Mouse (Mus musculus) forebrain, embryonic 16.5 days (tissue): Measurements from ENCODE around the gene Smim20. TPM values are rescaled to one million over a fixed set of nuclear protein-coding genes. Genes with fewer than 3 reads are reported as not detected.

Source experiments
- ATAC-seq: fragments of 200-750 bp; cut with Nextera tagmentation; 2 replicates; pipeline ENCODE4 v1.8.0; 2017; ENCODE audit warnings: mild to moderate bottlenecking, moderate library complexity
- H3K27ac ChIP-seq: fragments of 300-500 bp; sonication (generic); 2 replicates; pipeline ENCODE4 v1.5.1; 2014; ENCODE audit warnings: low read length, control low read depth
- H3K27me3 ChIP-seq: fragments of 300-500 bp; sonication (generic); replicated peaks from 2 replicates; pipeline ENCODE4 v1.6.1; 2014; ENCODE audit warnings: low read length; ENCODE audit not compliant: control insufficient read depth, insufficient read depth
- H3K36me3 ChIP-seq: fragments of 300-500 bp; sonication (generic); 2 replicates; pipeline ENCODE4 v1.6.1; 2014; ENCODE audit not compliant: control insufficient read depth, insufficient read depth
- H3K4me1 ChIP-seq: fragments of 300-500 bp; sonication (generic); replicated peaks from 2 replicates; pipeline ENCODE4 v1.6.1; 2014; ENCODE audit warnings: low read length; ENCODE audit not compliant: control insufficient read depth, insufficient read depth
- H3K4me2 ChIP-seq: fragments of 300-500 bp; sonication (generic); 2 replicates; pipeline ENCODE4 v1.6.1; 2014; ENCODE audit warnings: mild to moderate bottlenecking, low read length, control low read depth
- H3K4me3 ChIP-seq: fragments of 300-500 bp; sonication (generic); replicated peaks from 2 replicates; pipeline ENCODE4 v1.5.1; 2014; ENCODE audit warnings: mild to moderate bottlenecking, low read length, control low read depth
- H3K9ac ChIP-seq: fragments of 300-500 bp; sonication (generic); replicated peaks from 2 replicates; pipeline ENCODE4 v1.6.1; 2014; ENCODE audit warnings: low read depth, low read length, control low read depth
- H3K9me3 ChIP-seq: fragments of 300-500 bp; sonication (generic); 2 replicates; pipeline ENCODE4 v1.6.1; 2016; ENCODE audit warnings: low read length; ENCODE audit not compliant: control insufficient read depth
- WGBS: fragments of 180-500 bp; shearing (Covaris S2); extraction: QIAGEN DNeasy Blood & Tissue Kit; methylation state at CpG from one replicate; pipeline ENCODE4 v1.1.7; 2014; 5-methylcytosine and 5-hydroxymethylcytosine counted together
- polyA plus RNA-seq: library from polyadenylated mRNA; unstranded; fragments of >200 nt; fragmentation: Nextera tagmentation; extraction: Ambion mirVana; gene quantifications from 2 replicates; pipeline ENCODE4 v1.2.1, GENCODE M21; 2015

Smim20 gene
- polyA plus RNA-seq, 1 experiment from 2014 or later = 75.6 TPM

DNA sequence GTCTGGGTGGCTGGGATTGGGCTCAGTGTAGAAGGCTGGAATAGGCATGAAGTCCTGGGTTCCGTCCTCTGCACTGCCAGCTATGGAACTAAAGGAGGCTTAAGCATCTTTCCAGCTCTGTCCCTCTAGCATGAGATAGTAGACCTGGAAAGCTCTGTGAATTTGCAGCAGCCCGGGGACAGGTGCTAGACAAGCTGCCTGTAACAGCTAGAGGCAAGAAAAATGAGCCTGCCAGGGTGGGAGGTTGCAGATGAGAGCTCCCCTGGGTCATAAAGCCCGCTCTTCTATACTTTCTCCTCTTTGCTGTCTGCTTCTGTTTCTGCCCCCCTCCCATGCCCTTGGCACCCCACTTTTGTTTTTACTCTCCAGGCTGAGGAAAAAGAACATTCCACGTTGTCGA is 7.0 kb upstream of the Smim20 start:
- 53% methylated on average over 5 of the region's 5 CpGs for WGBS
- Histone ChIP-seq H3K4me3 (no peak overlapping the region), H3K9ac (no peak overlapping the region), H3K36me3 (no peaks in the 10 kb centered on the region), H3K27me3 (no peaks in the 10 kb centered on the region), H3K9me3 (0 out of 2 replicates have a peak, but pooled peaks cover 3% of the 10 kb centered on the region), H3K4me1 (peaks cover 27% of the 10 kb centered on the region), H3K27ac (0 out of 2 replicates have a peak overlapping the region, but pooled peaks have one; percentile 52), H3K4me2 (no peak overlapping the region)
- ATAC-seq = peak; percentile 45

DNA sequence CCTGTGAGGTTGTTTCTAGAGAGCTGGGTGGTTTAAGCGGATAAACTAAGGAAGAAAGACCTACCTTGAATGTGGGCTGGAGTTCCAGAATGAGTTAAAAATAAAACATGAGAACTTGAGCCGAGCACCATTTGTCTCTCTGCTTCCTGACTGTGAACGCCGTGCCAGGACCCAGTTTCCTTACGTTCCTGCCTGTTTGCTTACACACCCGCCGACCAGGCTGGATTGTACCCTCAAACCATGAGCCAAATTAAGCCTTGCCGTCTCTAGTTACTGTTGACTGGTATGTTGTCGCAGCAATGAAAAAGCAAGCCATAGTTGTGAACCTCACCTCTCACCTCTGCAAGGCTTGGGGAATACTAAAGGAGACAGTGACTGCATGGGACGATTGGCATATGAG is 4.9 kb upstream of the Smim20 start:
- whole genome bisulfite sequencing = 81% methylated on average over 10 of the region's 10 CpGs
- H3K4me1 ChIP-seq = peaks cover 24% of the 10 kb centered on the region
- 0 out of 2 replicates have a peak, but pooled peaks cover 3% of the 10 kb centered on the region for H3K9me3 ChIP-seq
- H3K9ac ChIP-seq = no peak overlapping the region
- H3K4me3 ChIP-seq = no peak overlapping the region
- no peaks in the 10 kb centered on the region for H3K27me3 ChIP-seq
- no peak for ATAC-seq
- no peak overlapping the region for H3K27ac ChIP-seq
- no peaks in the 10 kb centered on the region for H3K36me3 ChIP-seq
- H3K4me2 ChIP-seq = no peak overlapping the region

DNA sequence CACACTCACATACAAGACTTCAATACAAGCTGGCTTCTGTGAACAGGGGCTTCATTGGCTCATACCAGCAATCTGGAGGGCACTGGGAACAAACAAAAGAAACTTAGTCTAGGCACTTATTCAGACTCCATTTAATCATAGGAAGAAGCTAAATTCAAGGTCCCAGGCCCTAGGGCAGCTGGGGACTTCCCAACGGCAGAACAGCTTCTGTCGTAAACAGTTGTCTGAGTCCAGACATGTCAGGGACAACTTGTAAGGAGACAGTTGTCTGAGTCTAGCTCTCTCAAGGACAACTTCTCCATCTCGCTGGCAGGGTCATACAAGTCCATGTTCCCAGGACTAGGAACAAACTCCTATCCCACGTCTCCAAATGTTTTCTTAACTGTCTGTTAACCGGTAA is 2.8 kb upstream of the Smim20 start:
- Histone ChIP-seq H3K9ac (no peak overlapping the region), H3K27ac (no peak overlapping the region), H3K27me3 (no peaks in the 10 kb centered on the region), H3K9me3 (0 out of 2 replicates have a peak, but pooled peaks cover 3% of the 10 kb centered on the region), H3K36me3 (no peaks in the 10 kb centered on the region), H3K4me2 (no peak overlapping the region), H3K4me3 (no peak overlapping the region), H3K4me1 (peaks cover 15% of the 10 kb centered on the region)
- ATAC-seq = no peak
- WGBS = 90% methylated on average over 5 of the region's 5 CpGs

DNA sequence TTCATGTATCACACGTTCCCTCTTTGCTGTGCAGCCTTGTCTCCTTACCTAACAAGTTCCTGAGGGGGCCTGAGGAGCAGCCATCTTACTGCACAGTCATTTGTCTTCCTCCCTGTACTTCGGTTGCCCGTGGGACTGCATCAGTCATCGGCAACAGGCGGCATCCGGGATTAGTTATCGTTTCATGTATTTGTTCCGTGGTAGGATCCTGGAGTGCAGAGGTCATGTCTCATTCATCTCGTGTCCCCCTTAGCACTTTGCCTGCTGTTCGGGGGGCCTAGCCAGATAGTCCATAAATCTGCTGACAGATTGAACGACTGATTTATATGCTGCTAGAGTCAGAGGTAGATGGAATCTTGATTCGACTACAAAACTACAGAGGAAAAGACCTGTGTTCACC is 1.1 kb upstream of the Smim20 start:
- Histone ChIP-seq H3K4me2 (no peak overlapping the region), H3K36me3 (no peaks in the 10 kb centered on the region), H3K9me3 (0 out of 2 replicates have a peak, but pooled peaks cover 3% of the 10 kb centered on the region), H3K27ac (no peak overlapping the region), H3K9ac (no peak overlapping the region), H3K4me1 (peaks cover 9% of the 10 kb centered on the region; the same call in 1 of the 2 replicates), H3K27me3 (no peaks in the 10 kb centered on the region), H3K4me3 (no peak overlapping the region)
- ATAC-seq = no peak
- 92% methylated on average over 12 of the region's 12 CpGs for WGBS

DNA sequence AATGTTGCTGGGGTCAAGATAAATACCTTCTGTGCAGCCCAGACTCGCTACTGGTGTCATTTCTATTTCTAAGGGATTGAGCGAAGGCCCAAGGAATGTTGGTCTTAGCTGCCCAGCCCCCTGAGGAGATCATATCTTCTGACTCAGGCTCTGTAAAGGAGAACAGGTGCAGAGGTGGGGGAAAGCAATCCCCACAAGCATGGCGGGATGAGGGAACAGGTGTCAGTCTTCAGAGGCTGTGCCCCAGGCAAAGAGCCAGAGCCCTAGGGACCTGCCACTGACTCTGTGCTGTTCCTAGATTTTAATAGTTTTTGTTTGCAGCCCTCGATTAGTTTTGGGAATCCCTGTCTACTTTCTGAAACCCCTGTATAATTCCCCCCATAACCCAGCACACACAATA is 702 bp upstream of the Smim20 start:
- H3K9ac ChIP-seq = no peak overlapping the region
- no peak overlapping the region for H3K4me3 ChIP-seq
- no peaks in the 10 kb centered on the region for H3K36me3 ChIP-seq
- WGBS = 89% methylated on average over 4 of the region's 4 CpGs
- no peak overlapping the region for H3K27ac ChIP-seq
- no peak for ATAC-seq
- H3K4me2 ChIP-seq = no peak overlapping the region
- H3K27me3 ChIP-seq = no peaks in the 10 kb centered on the region
- peaks cover 9% of the 10 kb centered on the region; the same call in 1 of the 2 replicates for H3K4me1 ChIP-seq
- H3K9me3 ChIP-seq = 0 out of 2 replicates have a peak, but pooled peaks cover 3% of the 10 kb centered on the region

DNA sequence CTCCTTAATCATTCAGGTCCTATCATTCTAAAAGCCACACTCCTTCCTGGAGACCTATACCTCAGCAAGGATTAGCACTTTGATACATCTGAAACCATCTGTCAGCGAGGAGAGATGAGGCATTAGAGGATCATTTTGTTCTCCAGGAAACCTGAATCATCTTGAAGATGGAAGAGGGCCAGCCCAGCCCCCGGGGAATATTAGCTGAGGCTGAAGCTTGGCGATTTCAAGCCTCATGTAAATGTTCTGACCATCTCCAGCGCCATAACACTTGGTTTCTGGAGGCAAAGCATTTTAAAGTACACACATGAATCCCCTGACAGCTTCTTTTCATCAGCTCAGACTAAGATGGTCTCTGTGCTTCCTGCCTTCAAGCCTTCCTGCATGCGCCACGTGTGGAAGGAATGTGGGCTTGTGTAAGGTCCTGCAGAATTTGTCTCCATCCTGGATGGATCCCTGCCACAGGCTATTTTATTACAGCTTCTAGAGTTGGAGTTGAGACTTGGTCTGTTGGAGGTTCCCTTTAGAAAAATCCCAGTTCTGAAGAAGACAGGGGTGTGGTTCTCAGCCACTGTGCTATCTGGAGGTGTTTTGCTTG is 1.3 kb downstream of the Smim20 start:
- H3K4me2 ChIP-seq = no peak overlapping the region
- H3K4me1 ChIP-seq = peaks cover 9% of the 10 kb centered on the region; the same call in 1 of the 2 replicates
- no peak for ATAC-seq
- H3K4me3 ChIP-seq = no peak overlapping the region
- H3K9me3 ChIP-seq = no peaks in the 10 kb centered on the region
- no peaks in the 10 kb centered on the region for H3K27me3 ChIP-seq
- no peak overlapping the region for H3K27ac ChIP-seq
- WGBS = 77% methylated on average over 6 of the region's 6 CpGs
- no peak overlapping the region for H3K9ac ChIP-seq
- no peaks in the 10 kb centered on the region for H3K36me3 ChIP-seq

DNA sequence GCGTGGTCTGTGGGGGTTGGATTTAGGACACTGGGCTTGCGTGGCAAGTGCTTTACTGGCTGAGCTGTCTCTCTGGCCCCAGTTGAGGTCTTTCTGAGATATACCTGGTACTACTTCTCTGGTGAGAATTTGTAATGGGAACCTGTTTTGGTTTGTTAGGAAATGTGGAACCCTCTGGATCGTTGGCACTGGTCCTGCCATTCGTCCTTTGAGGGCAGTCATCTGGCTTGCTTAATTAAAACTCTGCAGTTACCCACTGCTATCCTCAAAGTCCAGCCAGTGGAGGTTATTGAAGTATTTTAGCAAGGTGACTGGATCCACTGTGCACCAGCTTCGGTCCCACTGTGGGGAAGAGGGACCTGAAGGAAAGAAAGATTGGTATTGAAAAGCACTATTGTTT is 2.9 kb downstream of the Smim20 start:
- 79% methylated on average over 5 of the region's 5 CpGs for WGBS
- no peak overlapping the region for H3K4me2 ChIP-seq
- H3K9ac ChIP-seq = no peak overlapping the region
- H3K9me3 ChIP-seq = no peaks in the 10 kb centered on the region
- no peak for ATAC-seq
- no peak overlapping the region for H3K4me3 ChIP-seq
- peaks cover 19% of the 10 kb centered on the region for H3K4me1 ChIP-seq
- no peak overlapping the region for H3K27ac ChIP-seq
- no peaks in the 10 kb centered on the region for H3K36me3 ChIP-seq
- H3K27me3 ChIP-seq = no peaks in the 10 kb centered on the region

DNA sequence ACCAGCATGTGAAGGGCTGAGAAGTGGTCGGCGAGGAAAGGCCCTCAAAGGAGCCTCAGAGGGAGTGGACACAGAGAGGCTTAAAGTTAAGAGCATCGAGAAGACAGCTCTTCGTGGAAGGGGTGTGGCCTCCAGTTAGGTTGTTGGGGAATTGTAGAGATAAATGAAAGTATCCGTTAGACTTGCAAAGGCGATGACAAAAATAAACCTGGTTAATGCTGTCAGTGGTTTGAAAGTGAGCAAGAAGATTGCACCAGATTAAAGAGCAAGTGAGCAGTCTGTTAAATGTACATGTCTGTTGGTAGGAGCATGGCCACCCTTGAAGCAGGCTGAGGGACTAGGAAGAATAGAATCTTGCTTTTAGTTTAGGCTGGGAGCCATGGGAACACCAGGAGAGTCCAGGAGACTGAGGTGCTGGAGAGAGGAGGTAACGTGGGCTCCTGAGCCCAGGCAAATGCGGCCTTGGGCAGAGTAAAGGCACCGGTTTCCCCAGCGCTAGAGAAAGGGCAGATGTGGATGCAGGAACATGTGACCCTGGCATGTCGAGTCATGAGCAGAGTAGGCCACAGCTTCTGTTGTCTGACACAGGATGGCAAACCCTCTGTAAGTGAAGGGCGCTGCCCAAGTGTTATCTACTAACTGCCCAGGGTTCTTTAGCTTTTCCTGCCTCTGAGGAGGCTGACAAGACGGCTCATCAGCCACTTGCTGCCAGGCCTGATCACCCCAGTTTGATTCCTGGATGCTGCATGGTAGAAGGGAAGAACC is 4.2 kb downstream of the Smim20 start:
- ATAC-seq = no peak
- H3K27ac ChIP-seq = no peak overlapping the region
- no peak overlapping the region for H3K4me2 ChIP-seq
- H3K9ac ChIP-seq = no peak overlapping the region
- no peak overlapping the region for H3K4me3 ChIP-seq
- H3K9me3 ChIP-seq = no peaks in the 10 kb centered on the region
- no peaks in the 10 kb centered on the region for H3K27me3 ChIP-seq
- peaks cover 33% of the 10 kb centered on the region for H3K4me1 ChIP-seq
- no peaks in the 10 kb centered on the region for H3K36me3 ChIP-seq
- 94% methylated on average over 13 of the region's 13 CpGs for WGBS

DNA sequence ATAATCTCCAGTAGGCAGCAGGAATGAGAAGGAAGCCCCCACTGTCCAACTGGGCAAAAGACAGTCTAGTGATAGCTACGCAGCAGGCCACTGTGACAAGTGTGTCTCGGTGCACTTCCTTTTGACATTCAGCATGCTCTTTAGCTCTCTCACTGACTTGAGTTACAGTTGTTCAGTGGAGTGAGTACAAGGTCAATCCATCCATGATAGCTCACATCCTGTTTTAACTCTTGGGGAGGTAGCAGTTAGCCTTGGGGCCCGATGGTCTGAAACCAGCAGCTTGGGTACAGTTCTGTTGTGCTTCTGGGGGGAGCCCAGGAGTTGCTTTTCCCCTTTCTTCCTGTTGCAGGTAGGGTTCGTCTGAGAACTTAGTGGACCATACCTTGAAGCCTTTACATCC is 5.7 kb downstream of the Smim20 start:
- no peaks in the 10 kb centered on the region for H3K36me3 ChIP-seq
- no peak overlapping the region for H3K27ac ChIP-seq
- ATAC-seq = no peak
- H3K4me3 ChIP-seq = no peak overlapping the region
- H3K9ac ChIP-seq = no peak overlapping the region
- H3K27me3 ChIP-seq = no peaks in the 10 kb centered on the region
- H3K4me1 ChIP-seq = peaks cover 40% of the 10 kb centered on the region
- no peaks in the 10 kb centered on the region for H3K9me3 ChIP-seq
- H3K4me2 ChIP-seq = no peak overlapping the region
- 94% methylated on average over 4 of the region's 4 CpGs for WGBS
